Mouse (Mus musculus): ENCODE data around the gene Kcnj12.

Gene Kcnj12

GRCm38 (mm10) chr11:61022550-61023391, at the start of gene Kcnj12:
TSS of gene Kcnj12 (plus strand) at chr11:61022564.
- no peak for DNase-seq

- no peak for DNase-seq
Observed at GRCm38 (mm10) chr11:60975097-60975496, 47.3 kb upstream of the Kcnj12 start.

GRCm38 (mm10) chr11:60976234-60976633, 46.1 kb upstream of the Kcnj12 start:
- DNase-seq = peak; percentile 19

GRCm38 (mm10) chr11:60976742-60977141, 45.6 kb upstream of the Kcnj12 start:
- DNase-seq = peak; percentile 83

- no peak for DNase-seq
Observed at GRCm38 (mm10) chr11:60977153-60977552, 45.2 kb upstream of the Kcnj12 start.

GRCm38 (mm10) chr11:60978658-60979057, 43.7 kb upstream of the Kcnj12 start:
- DNase-seq = no peak

DNA sequence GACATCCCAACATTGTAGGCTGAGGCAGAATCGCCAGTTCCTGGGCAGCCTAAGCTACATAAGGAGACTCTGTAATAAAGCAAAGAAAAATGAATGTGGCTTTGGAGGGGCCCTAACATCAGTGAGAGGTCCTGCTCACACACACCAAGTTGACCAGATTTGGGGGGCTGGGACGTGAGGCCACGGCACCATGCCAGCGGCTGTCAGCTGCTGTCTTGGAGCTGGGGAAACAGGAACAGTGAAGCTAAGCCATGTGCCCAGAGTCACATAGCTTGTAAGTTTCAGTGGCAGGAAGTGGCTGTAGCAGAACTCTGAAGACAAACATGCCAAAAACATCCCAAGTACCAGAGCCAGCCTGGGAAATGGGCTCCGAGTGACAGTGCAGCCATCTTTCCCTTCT, 42.6 kb upstream of the Kcnj12 start:
- no peak for DNase-seq

DNA sequence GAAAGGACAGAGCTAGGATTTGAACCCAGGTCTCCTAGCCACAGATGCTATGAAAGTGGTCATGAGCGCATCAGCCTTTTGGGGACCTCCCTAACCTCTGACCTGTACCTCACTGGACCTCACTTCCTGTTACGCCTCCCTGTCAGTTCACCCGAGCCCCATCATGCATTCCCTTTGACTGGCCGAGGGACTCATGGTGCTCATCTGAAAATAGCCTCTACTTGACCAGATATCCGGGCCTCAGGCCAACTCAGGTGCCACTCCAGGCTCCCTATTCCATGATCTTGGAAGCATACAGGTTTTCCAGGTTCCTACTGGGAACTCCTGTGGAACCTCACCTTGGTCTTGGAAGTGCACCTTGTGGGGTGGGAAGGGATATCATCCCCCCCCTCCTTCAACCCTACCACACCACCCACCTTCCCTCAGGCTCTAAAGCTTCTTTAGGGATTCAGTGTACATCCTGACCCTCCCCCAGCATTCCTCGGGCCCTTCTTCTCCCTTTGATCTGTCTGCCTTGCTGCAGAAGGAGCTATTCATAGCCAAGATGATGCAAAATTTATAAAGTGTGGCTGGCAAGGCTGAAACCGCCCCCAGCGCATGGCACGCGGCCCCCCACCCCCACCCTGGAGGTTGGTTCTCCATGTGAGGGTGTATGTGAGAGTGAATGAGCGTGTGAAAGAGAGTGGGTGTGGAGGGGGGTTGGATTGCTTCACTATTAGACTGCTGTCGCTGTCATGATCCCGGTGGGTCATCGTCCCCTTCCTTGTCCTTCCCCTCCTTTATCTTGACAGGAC, 40.5 kb upstream of the Kcnj12 start:
- no peak for DNase-seq

DNA sequence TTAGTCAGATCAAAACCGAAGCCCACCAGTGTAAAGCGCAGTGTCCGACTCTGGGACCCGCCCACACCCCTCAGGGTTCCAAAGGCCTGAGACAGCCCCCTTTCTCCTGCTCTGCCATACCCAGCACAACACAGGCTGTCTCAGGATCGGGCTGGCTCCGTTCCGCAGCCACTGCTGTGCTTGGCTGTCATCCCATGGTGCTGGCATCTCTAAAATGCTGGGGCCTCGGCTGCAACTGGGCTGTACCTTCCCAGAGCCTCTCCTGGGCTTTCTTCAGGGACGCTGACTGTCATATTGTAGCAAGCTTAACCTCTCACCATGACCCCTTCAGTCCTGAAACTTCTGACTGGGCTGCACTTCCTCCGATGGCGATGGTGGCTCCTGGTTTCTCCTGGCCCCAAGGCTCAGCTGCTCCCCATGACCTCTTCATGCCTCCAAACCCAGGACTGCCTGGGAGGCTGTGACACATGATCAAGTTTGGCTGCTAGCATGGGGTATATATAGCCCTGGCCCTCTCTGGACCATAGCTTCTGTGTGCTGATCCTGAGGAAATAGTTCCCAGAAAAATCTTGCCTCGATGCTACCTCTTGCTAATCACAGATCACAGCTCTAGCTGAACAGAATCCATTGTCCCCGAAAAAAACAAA, 37.3 kb upstream of the Kcnj12 start:
- no peak for DNase-seq

DNA sequence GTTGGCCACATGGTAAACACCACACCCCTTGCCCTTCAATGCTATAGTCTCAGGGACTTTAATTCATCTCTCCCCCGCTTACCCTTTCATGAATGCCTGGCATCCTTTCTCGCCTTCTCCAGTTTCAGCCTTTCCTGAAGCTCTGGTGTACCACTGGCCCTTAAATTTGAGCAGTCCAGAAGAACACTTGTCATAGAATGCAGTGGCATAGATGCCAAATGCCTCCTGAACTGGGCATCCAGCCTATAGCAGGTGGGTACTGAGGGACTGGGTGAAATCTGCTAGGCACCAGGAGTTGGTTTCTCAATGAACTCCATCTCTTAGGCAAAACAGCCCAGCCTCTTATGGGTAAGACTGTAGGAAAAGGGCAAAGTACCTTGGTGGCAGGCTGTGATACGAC, 31.9 kb upstream of the Kcnj12 start:
- no peak for DNase-seq

DNA sequence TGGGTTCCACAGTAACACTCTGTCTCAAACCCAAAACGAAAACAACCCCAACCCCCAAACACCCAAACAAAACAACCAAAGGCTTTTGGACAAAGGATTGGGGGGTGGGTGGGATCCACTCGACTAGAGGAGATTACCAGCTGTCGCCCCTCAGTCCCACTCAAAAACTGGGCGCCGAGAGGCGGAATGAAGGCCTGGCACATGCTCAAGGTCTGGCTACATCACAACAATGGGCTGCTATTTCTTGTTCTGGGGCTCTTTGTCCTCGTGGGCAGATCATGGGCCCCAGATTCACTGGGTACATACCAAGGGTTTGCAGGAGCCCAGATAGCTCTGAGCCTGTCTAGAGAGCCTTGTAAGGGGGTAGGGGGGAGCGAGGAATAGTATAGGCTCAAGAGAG, 19.6 kb upstream of the Kcnj12 start:
- DNase-seq = no peak

DNA sequence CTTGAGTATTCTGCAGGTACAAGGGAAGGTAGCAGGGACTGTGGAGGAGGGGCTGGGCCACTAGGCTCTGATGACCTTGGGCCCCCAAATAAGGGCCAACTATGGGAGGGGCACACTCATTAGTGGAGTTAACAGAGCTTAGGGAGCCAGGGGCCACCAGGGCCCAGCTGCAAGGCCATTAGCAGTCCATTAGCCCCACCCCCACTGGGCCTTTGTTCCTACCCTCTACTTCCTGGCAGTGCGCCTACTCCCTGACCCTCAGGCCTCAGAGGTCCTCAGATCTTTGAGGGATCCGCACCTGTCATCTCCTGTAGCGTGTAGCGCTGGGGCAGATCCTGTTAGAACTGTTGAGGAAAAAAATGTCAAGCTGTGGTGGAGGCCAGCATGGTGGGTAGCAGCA, 18.3 kb upstream of the Kcnj12 start:
- no peak for DNase-seq

DNA sequence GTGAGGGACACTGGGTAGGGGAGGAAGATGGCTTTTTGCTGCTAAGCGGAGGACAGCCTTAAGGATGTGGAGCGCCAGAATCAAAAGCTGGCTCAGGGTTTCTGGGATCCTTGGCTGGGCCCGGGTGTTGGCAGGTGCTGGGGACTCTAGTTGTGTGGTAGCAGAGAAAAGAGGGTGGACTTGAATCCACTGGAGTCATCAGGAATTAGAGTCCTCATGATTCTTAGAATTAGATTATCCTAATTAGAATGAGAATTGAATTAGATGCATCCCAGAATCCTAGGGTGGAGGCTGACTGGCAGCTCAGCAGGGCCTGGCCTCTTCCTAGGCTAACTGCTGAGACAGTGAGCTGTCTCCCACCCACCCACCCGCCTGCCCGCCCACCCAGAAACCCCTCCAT, 17.6 kb upstream of the Kcnj12 start:
- no peak for DNase-seq

GRCm38 (mm10) chr11:61005345-61005744, 17.0 kb upstream of the Kcnj12 start:
- no peak for DNase-seq

DNA sequence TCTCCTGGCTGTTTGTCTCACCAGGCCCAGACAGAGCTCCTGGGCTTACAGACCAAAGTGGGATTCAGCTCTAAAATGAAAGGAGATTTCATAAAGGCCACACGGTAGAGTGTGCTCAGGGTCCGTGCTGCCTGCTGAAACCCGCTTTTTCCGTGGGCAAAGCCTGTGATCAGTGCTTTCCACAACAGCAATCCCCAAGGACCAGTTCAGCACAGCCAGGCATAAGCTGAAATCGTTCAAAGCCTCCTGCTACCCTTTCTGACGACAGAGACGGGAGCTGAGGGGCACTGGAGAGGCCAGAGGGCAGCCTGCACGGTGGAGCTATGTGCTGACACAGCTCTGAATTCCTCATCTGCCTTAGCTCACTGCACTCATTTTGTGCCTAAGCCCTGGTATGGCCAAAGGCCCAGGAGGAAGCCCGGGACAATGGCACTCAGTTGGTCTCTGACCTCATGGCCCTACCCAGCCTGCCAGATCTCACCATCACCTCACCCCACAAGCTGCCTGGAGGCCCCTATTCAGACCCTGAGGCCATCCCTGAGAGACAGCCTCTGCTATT, 10.5 kb upstream of the Kcnj12 start:
- DNase-seq = peak; percentile 79

- DNase-seq = no peak
Observed at GRCm38 (mm10) chr11:61016866-61017398, 5.4 kb upstream of the Kcnj12 start.

GRCm38 (mm10) chr11:61021129-61021528, 1.2 kb upstream of the Kcnj12 start:
- no peak for DNase-seq

GRCm38 (mm10) chr11:61021676-61022549, 451 bp upstream of the Kcnj12 start:
- DNase-seq = no peak

GRCm38 (mm10) chr11:61023416-61024200, 1.2 kb downstream of the Kcnj12 start:
- no peak for DNase-seq

GRCm38 (mm10) chr11:61024388-61024787, 2.0 kb downstream of the Kcnj12 start:
- DNase-seq = no peak

DNA sequence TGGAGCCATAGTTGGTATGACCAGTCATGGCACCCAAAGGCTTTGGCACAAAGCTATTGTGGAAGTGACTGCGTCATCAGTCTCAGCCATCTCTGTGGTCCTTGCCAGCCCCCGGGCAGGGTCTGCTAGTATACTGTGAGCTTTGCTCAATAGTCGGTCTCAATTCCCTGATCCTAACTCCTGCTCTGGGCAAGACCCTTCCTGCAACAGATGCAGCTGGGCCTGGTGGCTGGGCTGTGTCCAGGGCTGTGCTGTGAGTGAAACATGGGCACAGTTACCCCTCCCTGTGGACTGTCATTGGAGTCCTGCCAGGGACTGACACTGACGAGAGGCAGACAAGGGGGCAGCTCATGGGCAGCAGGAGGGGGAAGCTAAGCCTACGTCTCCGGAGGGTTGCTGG, 2.6 kb downstream of the Kcnj12 start:
- DNase-seq = no peak

All from kidney, adult 9 months (tissue).